Mouse (Mus musculus): ENCODE measurements around the gene Daw1. TPM values are rescaled to one million over a fixed set of nuclear protein-coding genes. Genes with fewer than 3 reads are reported as not detected.

The Daw1 gene
- total and polyA plus RNA-seq, 3 experiments, result not detected

GRCm38 (mm10) chr1:83119903-83120302, 39.6 kb upstream of the Daw1 start:
- H3K4me1 ChIP-seq (ENCODE audit: insufficient read depth, low read depth, low read length), result no peaks in the 10 kb centered on the region
- H3K36me3 ChIP-seq (replicated peaks), result no peaks in the 10 kb centered on the region
- no peak overlapping the region for H3K4me3 ChIP-seq (ENCODE audit: low read depth, low read length)
- ATAC-seq (ENCODE audit: extremely low read depth, insufficient number of reproducible peaks, low FRiP score, poor library complexity, severe bottlenecking), result no peak
- TF ChIP-seq CTCF (IDR thresholded peaks at IDR 0.05; ENCODE audit: low read depth, low read length), result no peak
- no peak for TF ChIP-seq GATA1 (IDR thresholded peaks at IDR 0.05; ENCODE audit: borderline replicate concordance, low read length)
- no peak for TF ChIP-seq POLR2AphosphoS5 (IDR thresholded peaks at IDR 0.05; ENCODE audit: insufficient replicate concordance, low read depth, low read length)
- no peak for TF ChIP-seq TAL1 (conservative IDR thresholded peaks at IDR 0.05; ENCODE audit: low read depth, low read length)
- no peak for TF ChIP-seq GATA2 (IDR thresholded peaks at IDR 0.05; ENCODE audit: borderline replicate concordance, low read depth, low read length)
- no peak for DNase-seq (ENCODE audit: low spot score)
- H3K27me3 ChIP-seq (ENCODE audit: insufficient read depth, low read length), result peaks cover 4% of the 10 kb centered on the region; the same call in 1 of the 2 replicates
- no peaks in the 10 kb centered on the region for H3K9me3 ChIP-seq (replicated peaks)

GRCm38 (mm10) chr1:83120312-83120711, 39.2 kb upstream of the Daw1 start:
- no peaks in the 10 kb centered on the region for H3K9me3 ChIP-seq (replicated peaks)
- H3K36me3 ChIP-seq (replicated peaks), result no peaks in the 10 kb centered on the region
- no peak for TF ChIP-seq GATA1 (IDR thresholded peaks at IDR 0.05; ENCODE audit: borderline replicate concordance, low read length)
- TF ChIP-seq TAL1 (conservative IDR thresholded peaks at IDR 0.05; ENCODE audit: low read depth, low read length), result no peak
- TF ChIP-seq POLR2AphosphoS5 (IDR thresholded peaks at IDR 0.05; ENCODE audit: insufficient replicate concordance, low read depth, low read length), result no peak
- TF ChIP-seq GATA2 (IDR thresholded peaks at IDR 0.05; ENCODE audit: borderline replicate concordance, low read depth, low read length), result no peak
- no peak for TF ChIP-seq CTCF (IDR thresholded peaks at IDR 0.05; ENCODE audit: low read depth, low read length)
- no peaks in the 10 kb centered on the region for H3K4me1 ChIP-seq (ENCODE audit: insufficient read depth, low read depth, low read length)
- no peak overlapping the region for H3K4me3 ChIP-seq (ENCODE audit: low read depth, low read length)
- no peak for ATAC-seq (ENCODE audit: extremely low read depth, insufficient number of reproducible peaks, low FRiP score, poor library complexity, severe bottlenecking)
- peaks cover 4% of the 10 kb centered on the region; the same call in 1 of the 2 replicates for H3K27me3 ChIP-seq (ENCODE audit: insufficient read depth, low read length)
- no peak for DNase-seq (ENCODE audit: low spot score)

GRCm38 (mm10) chr1:83123201-83123600, 36.4 kb upstream of the Daw1 start:
- ATAC-seq (ENCODE audit: extremely low read depth, insufficient number of reproducible peaks, low FRiP score, poor library complexity, severe bottlenecking) (no peak), DNase-seq (ENCODE audit: low spot score) (no peak)
- Histone ChIP-seq H3K9me3 (replicated peaks) (no peaks in the 10 kb centered on the region), H3K36me3 (replicated peaks) (no peaks in the 10 kb centered on the region), H3K4me1 (ENCODE audit: insufficient read depth, low read depth, low read length) (no peaks in the 10 kb centered on the region), H3K4me3 (ENCODE audit: low read depth, low read length) (no peak overlapping the region), H3K27me3 (ENCODE audit: insufficient read depth, low read length) (0 out of 2 replicates have a peak, but pooled peaks cover 4% of the 10 kb centered on the region)
- TF ChIP-seq CTCF (IDR thresholded peaks at IDR 0.05; ENCODE audit: low read depth, low read length) (no peak), TAL1 (conservative IDR thresholded peaks at IDR 0.05; ENCODE audit: low read depth, low read length) (no peak), GATA1 (IDR thresholded peaks at IDR 0.05; ENCODE audit: borderline replicate concordance, low read length) (no peak), POLR2AphosphoS5 (IDR thresholded peaks at IDR 0.05; ENCODE audit: insufficient replicate concordance, low read depth, low read length) (no peak), GATA2 (IDR thresholded peaks at IDR 0.05; ENCODE audit: borderline replicate concordance, low read depth, low read length) (no peak)

GRCm38 (mm10) chr1:83135829-83136228, 23.7 kb upstream of the Daw1 start:
- DNase-seq (ENCODE audit: low spot score) (no peak), ATAC-seq (ENCODE audit: extremely low read depth, insufficient number of reproducible peaks, low FRiP score, poor library complexity, severe bottlenecking) (no peak)
- no peaks in the 10 kb centered on the region for H3K27me3 ChIP-seq (ENCODE audit: insufficient read depth, low read length)
- H3K4me1 ChIP-seq (ENCODE audit: insufficient read depth, low read depth, low read length), result no peaks in the 10 kb centered on the region
- H3K9me3 ChIP-seq (replicated peaks), result no peaks in the 10 kb centered on the region
- TF ChIP-seq POLR2AphosphoS5 (IDR thresholded peaks at IDR 0.05; ENCODE audit: insufficient replicate concordance, low read depth, low read length) (no peak), CTCF (IDR thresholded peaks at IDR 0.05; ENCODE audit: low read depth, low read length) (no peak), GATA2 (IDR thresholded peaks at IDR 0.05; ENCODE audit: borderline replicate concordance, low read depth, low read length) (no peak)
- H3K4me3 ChIP-seq (ENCODE audit: low read depth, low read length), result no peak overlapping the region
- no peaks in the 10 kb centered on the region for H3K36me3 ChIP-seq (replicated peaks)

- no peak overlapping the region for H3K4me3 ChIP-seq (ENCODE audit: low read depth, low read length)
- no peaks in the 10 kb centered on the region for H3K36me3 ChIP-seq (replicated peaks)
- ATAC-seq (ENCODE audit: extremely low read depth, insufficient number of reproducible peaks, low FRiP score, poor library complexity, severe bottlenecking) (no peak), DNase-seq (ENCODE audit: low spot score) (no peak)
- TF ChIP-seq POLR2AphosphoS5 (IDR thresholded peaks at IDR 0.05; ENCODE audit: insufficient replicate concordance, low read depth, low read length) (no peak), TAL1 (conservative IDR thresholded peaks at IDR 0.05; ENCODE audit: low read depth, low read length) (no peak), CTCF (IDR thresholded peaks at IDR 0.05; ENCODE audit: low read depth, low read length) (no peak), GATA1 (IDR thresholded peaks at IDR 0.05; ENCODE audit: borderline replicate concordance, low read length) (no peak), GATA2 (IDR thresholded peaks at IDR 0.05; ENCODE audit: borderline replicate concordance, low read depth, low read length) (no peak)
- H3K4me1 ChIP-seq (ENCODE audit: insufficient read depth, low read depth, low read length), result no peaks in the 10 kb centered on the region
- no peaks in the 10 kb centered on the region for H3K27me3 ChIP-seq (ENCODE audit: insufficient read depth, low read length)
- no peaks in the 10 kb centered on the region for H3K9me3 ChIP-seq (replicated peaks)
These were observed 21.7 kb upstream of the Daw1 start for GRCm38 (mm10) chr1:83137847-83138246.

GRCm38 (mm10) chr1:83138721-83139120, 20.8 kb upstream of the Daw1 start:
- H3K27me3 ChIP-seq (ENCODE audit: insufficient read depth, low read length), result no peaks in the 10 kb centered on the region
- H3K9me3 ChIP-seq (replicated peaks), result no peaks in the 10 kb centered on the region
- no peaks in the 10 kb centered on the region for H3K36me3 ChIP-seq (replicated peaks)
- no peak for DNase-seq (ENCODE audit: low spot score)
- H3K4me3 ChIP-seq (ENCODE audit: low read depth, low read length), result no peak overlapping the region
- TF ChIP-seq POLR2AphosphoS5 (IDR thresholded peaks at IDR 0.05; ENCODE audit: insufficient replicate concordance, low read depth, low read length) (no peak), TAL1 (conservative IDR thresholded peaks at IDR 0.05; ENCODE audit: low read depth, low read length) (no peak), CTCF (IDR thresholded peaks at IDR 0.05; ENCODE audit: low read depth, low read length) (0 out of 2 replicates have a peak, but pooled peaks have one; percentile 3)
- no peak for ATAC-seq (ENCODE audit: extremely low read depth, insufficient number of reproducible peaks, low FRiP score, poor library complexity, severe bottlenecking)
- no peaks in the 10 kb centered on the region for H3K4me1 ChIP-seq (ENCODE audit: insufficient read depth, low read depth, low read length)

GRCm38 (mm10) chr1:83141510-83141909, 18.0 kb upstream of the Daw1 start:
- Histone ChIP-seq H3K4me3 (ENCODE audit: low read depth, low read length) (no peak overlapping the region), H3K4me1 (ENCODE audit: insufficient read depth, low read depth, low read length) (no peaks in the 10 kb centered on the region), H3K27me3 (ENCODE audit: insufficient read depth, low read length) (no peaks in the 10 kb centered on the region), H3K9me3 (replicated peaks) (no peaks in the 10 kb centered on the region), H3K36me3 (replicated peaks) (no peaks in the 10 kb centered on the region)
- ATAC-seq (ENCODE audit: extremely low read depth, insufficient number of reproducible peaks, low FRiP score, poor library complexity, severe bottlenecking), result no peak
- no peak for TF ChIP-seq CTCF (IDR thresholded peaks at IDR 0.05; ENCODE audit: low read depth, low read length)
- DNase-seq (ENCODE audit: low spot score), result no peak
